Mouse (Mus musculus) brain, embryonic 14.5 days (tissue): ENCODE results near the gene Smagp.

Experiments
- CTCF ChIP-seq: fragments of 200-500 bp; IDR thresholded peaks from 2 replicates; pipeline ENCODE4 v1.5.1; 2012; ENCODE audit warnings: inconsistent platforms, mild to moderate bottlenecking, moderate library complexity, borderline replicate concordance; ENCODE audit not compliant: insufficient read depth, insufficient read length; ENCODE audit errors: extremely low read depth
- POLR2A ChIP-seq: fragments of 200-500 bp; IDR thresholded peaks from 2 replicates; pipeline ENCODE4 v1.6.1; 2012; ENCODE audit warnings: mild to moderate bottlenecking, inconsistent platforms, borderline replicate concordance; ENCODE audit not compliant: poor library complexity, insufficient read depth, insufficient read length, severe bottlenecking; ENCODE audit errors: extremely low read depth

- TF ChIP-seq POLR2A = no peak
- no peak for TF ChIP-seq CTCF
Observed at GRCm38 (mm10) chr15:100577972-100578371, 58.8 kb downstream of the Smagp start.
